ENCODE assay signal across 8 mouse cellular contexts in genomic region chr2:122377215-122377674, GRCm38 (mm10). TPM values are rescaled to one million over a fixed set of nuclear protein-coding genes. Genes with fewer than 3 reads are reported as not detected.
DNase-seq lines count a peak whose midpoint lies in the region; ATAC-seq and TF ChIP-seq lines count a peak whose summit lies in the region.

No protein-coding gene starts in this region.

- H3K4me3 ChIP-seq in C2C12 (ENCODE audit: insufficient read depth, poor library complexity, severe bottlenecking): peak overlapping the region; percentile 84
- H3K4me3 ChIP-seq in erythroblast, embryonic 14.5 days (replicated peaks): peak overlapping the region; percentile 83
- peak overlapping the region; percentile 73 for H3K4me3 ChIP-seq in heart, embryonic 13.5 days
- H3K4me3 ChIP-seq in liver, embryonic 12.5 days: peak overlapping the region; percentile 76
- peak overlapping the region; percentile 61 for H3K4me3 ChIP-seq in stomach, embryonic 15.5 days (replicated peaks)

- peak; percentile 85 for ATAC-seq in heart, embryonic 13.5 days (ENCODE audit: extremely low read depth, insufficient number of reproducible peaks, low FRiP score, low TSS enrichment)
- peak; percentile 86 for ATAC-seq in liver, embryonic 12.5 days
- peak; percentile 90 for ATAC-seq in stomach, embryonic 15.5 days (ENCODE audit: insufficient read depth, low FRiP score, low read depth)

- WGBS in heart, embryonic 13.5 days: under 1% methylated on average over 28 of the region's 28 CpGs
- under 1% methylated on average over 28 of the region's 28 CpGs for WGBS in liver, embryonic 12.5 days (ENCODE audit: insufficient replicate concordance)
- WGBS in stomach, embryonic 15.5 days: under 1% methylated on average over 28 of the region's 28 CpGs

- no peaks in the 10 kb centered on the region for H3K9me3 ChIP-seq in erythroblast, embryonic 14.5 days (ENCODE audit: control insufficient read depth, low read length)
- no peaks in the 10 kb centered on the region for H3K9me3 ChIP-seq in heart, embryonic 13.5 days
- H3K9me3 ChIP-seq in liver, embryonic 12.5 days (replicated peaks): no peaks in the 10 kb centered on the region
- H3K9me3 ChIP-seq in stomach, embryonic 15.5 days: no peaks in the 10 kb centered on the region

- peak; percentile 55; the same call in 1 of the 2 replicates for TF ChIP-seq POLR2A in brain, embryonic 14.5 days (IDR thresholded peaks at IDR 0.05; ENCODE audit: borderline replicate concordance, extremely low read depth, insufficient read depth, insufficient read length, poor library complexity, severe bottlenecking)

- H3ac ChIP-seq in C2C12 (ENCODE audit: control insufficient read depth, insufficient read length, low read depth): peak overlapping the region; percentile 70

- no peaks in the 10 kb centered on the region for H3K27me3 ChIP-seq in C2C12 (ENCODE audit: control insufficient read depth, insufficient read depth, insufficient read length)
- H3K27me3 ChIP-seq in erythroblast, embryonic 14.5 days (ENCODE audit: control insufficient read depth): peaks cover 7% of the 10 kb centered on the region; the same call in 1 of the 2 replicates
- 0 out of 2 replicates have a peak, but pooled peaks cover under 1% of the 10 kb centered on the region for H3K27me3 ChIP-seq in heart, embryonic 13.5 days (replicated peaks)
- H3K27me3 ChIP-seq in liver, embryonic 12.5 days (replicated peaks): peaks cover 4% of the 10 kb centered on the region
- no peaks in the 10 kb centered on the region for H3K27me3 ChIP-seq in stomach, embryonic 15.5 days (replicated peaks)

- no peaks in the 10 kb centered on the region for H3K79me2 ChIP-seq in C2C12 (ENCODE audit: control insufficient read depth, insufficient read depth)

- H3K4me1 ChIP-seq in erythroblast, embryonic 14.5 days (ENCODE audit: control insufficient read depth): peaks cover 33% of the 10 kb centered on the region
- peaks cover 15% of the 10 kb centered on the region; the same call in 1 of the 2 replicates for H3K4me1 ChIP-seq in heart, embryonic 13.5 days
- H3K4me1 ChIP-seq in liver, embryonic 12.5 days: peaks cover 32% of the 10 kb centered on the region
- H3K4me1 ChIP-seq in stomach, embryonic 15.5 days: peaks cover 2% of the 10 kb centered on the region; the same call in 1 of the 2 replicates

- peak overlapping the region; percentile 72 for H3K4me2 ChIP-seq in heart, embryonic 13.5 days
- H3K4me2 ChIP-seq in liver, embryonic 12.5 days: peak overlapping the region; percentile 82
- peak overlapping the region; percentile 53 for H3K4me2 ChIP-seq in stomach, embryonic 15.5 days

- H3K27ac ChIP-seq in heart, embryonic 13.5 days (replicated peaks): peak overlapping the region; percentile 92
- H3K27ac ChIP-seq in liver, embryonic 12.5 days: peak overlapping the region; percentile 87
- H3K27ac ChIP-seq in stomach, embryonic 15.5 days: peak overlapping the region; percentile 91

- H3K36me3 ChIP-seq in C2C12 (ENCODE audit: control insufficient read depth, insufficient read depth): no peaks in the 10 kb centered on the region
- H3K36me3 ChIP-seq in erythroblast, embryonic 14.5 days (ENCODE audit: control insufficient read depth): no peaks in the 10 kb centered on the region
- H3K36me3 ChIP-seq in heart, embryonic 13.5 days: no peaks in the 10 kb centered on the region
- H3K36me3 ChIP-seq in liver, embryonic 12.5 days: no peaks in the 10 kb centered on the region
- no peaks in the 10 kb centered on the region for H3K36me3 ChIP-seq in stomach, embryonic 15.5 days

- H3K79me3 ChIP-seq in C2C12 (ENCODE audit: low read depth): no peaks in the 10 kb centered on the region

- H3K9ac ChIP-seq in heart, embryonic 13.5 days: peak overlapping the region; percentile 91
- peak overlapping the region; percentile 77 for H3K9ac ChIP-seq in liver, embryonic 12.5 days
- peak overlapping the region; percentile 21; the same call in 1 of the 2 replicates for H3K9ac ChIP-seq in stomach, embryonic 15.5 days

- TF ChIP-seq CTCF in C2C12 (IDR thresholded peaks at IDR 0.05; ENCODE audit: control insufficient read depth, insufficient read depth, insufficient read length): no peak
- no peak for TF ChIP-seq CTCF in brain, embryonic 14.5 days (IDR thresholded peaks at IDR 0.05; ENCODE audit: borderline replicate concordance, extremely low read depth, insufficient read depth, insufficient read length)

- DNase-seq in brain, embryonic 14.5 days (ENCODE audit: low read depth): peak; percentile 98
- peak; percentile 98 for DNase-seq in kidney, postnatal 10 days
- peak; percentile 98 to 99 for DNase-seq in natural killer cell, adult 2 months (ENCODE audit: low spot score in 2 of 2)

TF ChIP-seq in C2C12, 6 proteins besides CTCF, POLR2A, EP300 and RAD21:
- TF ChIP-seq MYOD1 (IDR thresholded peaks at IDR 0.05; ENCODE audit: control insufficient read depth, insufficient read length, low read depth) (peak; percentile 64), FOSL1 (IDR thresholded peaks at IDR 0.05; ENCODE audit: insufficient read depth, low read length, poor library complexity, severe bottlenecking) (no peak)

RNA-seq across cellular contexts. Expression of gene Shf, which starts 8.3 kb away (rescaled TPM):
- polyA plus RNA-seq in C2C12 (2012; fragmentation: generic; extraction: Trizol): 38.7 TPM
- 84.9 and 88.6 TPM in 2 replicates for polyA plus RNA-seq in brain, embryonic 14.5 days (2012; rRNA removed)
- polyA plus RNA-seq in erythroblast, embryonic 14.5 days (2012): 6.6 and 7.5 TPM in 2 replicates
- 1.8 and 2.3 TPM in 2 replicates for polyA plus RNA-seq in heart, embryonic 13.5 days (2015; fragmentation: Nextera tagmentation; extraction: Ambion mirVana)
- polyA plus RNA-seq in liver, embryonic 12.5 days (2016; fragmentation: Nextera tagmentation; extraction: Ambion mirVana): 2.0 TPM in 2 replicates
- 2.3 and 2.6 TPM in 2 replicates for polyA plus RNA-seq in stomach, embryonic 15.5 days (2015; fragmentation: Nextera tagmentation; extraction: Ambion mirVana)

RNA-seq across cellular contexts. Expression of gene Slc28a2, which starts 49.0 kb away (rescaled TPM):
- 0.01 TPM for polyA plus RNA-seq in C2C12 (2012; fragmentation: generic; extraction: Trizol)
- 0.04 and 0.05 TPM in 2 replicates for polyA plus RNA-seq in brain, embryonic 14.5 days (2012; rRNA removed)
- polyA plus RNA-seq in erythroblast, embryonic 14.5 days (2012): not detected in 2 replicates
- polyA plus RNA-seq in heart, embryonic 13.5 days (2015; fragmentation: Nextera tagmentation; extraction: Ambion mirVana): 0.17 and 0.48 TPM in 2 replicates
- 0.31 and 0.35 TPM in 2 replicates for polyA plus RNA-seq in liver, embryonic 12.5 days (2016; fragmentation: Nextera tagmentation; extraction: Ambion mirVana)
- polyA plus RNA-seq in stomach, embryonic 15.5 days (2015; fragmentation: Nextera tagmentation; extraction: Ambion mirVana): 14.3 and 20.0 TPM in 2 replicates

Comparison
In these comparisons a context has a peak if more than half of its experiments do, and no peak if none do; other contexts are left out.
1. Peak in every context shown above with its lines: DNase-seq, ATAC-seq, H3K4me3 ChIP-seq and H3K27ac ChIP-seq.
2. H3K9ac ChIP-seq: peak in every context shown above with its lines; median percentile 91 in heart, embryonic 13.5 days; 77 in liver, embryonic 12.5 days; 21 in stomach, embryonic 15.5 days.
3. RNA of gene Slc28a2, which starts 49.0 kb away (polyA plus RNA-seq): 14.3 to 20.0 TPM in stomach, embryonic 15.5 days; 0.31 to 0.35 TPM in liver, embryonic 12.5 days, 0.17 to 0.48 TPM in heart, embryonic 13.5 days, 0.04 to 0.05 TPM in brain, embryonic 14.5 days, 0.01 TPM in C2C12 (single experiment) and not detected in erythroblast, embryonic 14.5 days; every median in the first group is over 10 times any median in the second.